ENCODE assay signal across 8 mouse cellular contexts in the genomic region with DNA sequence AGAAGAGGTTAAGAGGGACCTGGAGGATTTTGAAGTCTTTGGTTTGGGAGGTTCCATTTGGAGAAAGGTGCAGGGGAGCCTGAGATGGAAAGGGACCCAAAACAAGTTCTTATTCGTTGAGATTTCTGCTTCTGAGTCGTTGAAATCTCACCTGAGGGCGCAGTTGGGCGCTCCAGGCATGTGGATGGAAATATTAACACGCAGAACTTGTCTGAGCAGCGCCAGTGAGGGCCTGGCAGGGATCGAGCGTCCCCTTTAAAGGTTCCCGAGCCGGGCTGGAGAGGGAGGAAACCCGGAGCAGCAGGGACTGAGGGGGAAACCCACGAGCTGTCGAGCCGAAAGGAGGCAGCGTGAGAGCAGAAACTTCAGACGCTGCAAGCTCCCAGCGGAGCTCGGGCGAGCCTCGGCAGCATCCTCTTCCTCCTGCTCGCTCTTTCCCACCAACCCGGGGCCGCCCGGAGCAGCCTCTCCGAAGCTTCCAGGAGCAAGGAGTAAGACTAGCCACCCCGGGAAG.
DNase-seq lines count a peak whose midpoint lies in the region; ATAC-seq and TF ChIP-seq lines count a peak whose summit lies in the region.

No protein-coding gene starts in this region.

- peak; percentile 85 to 94 for DNase-seq in adrenal gland, adult (ENCODE audit: inconsistent age in 2 of 2, low spot score in 1 of 2)
- peak; percentile 69 for DNase-seq in gastrocnemius, adult 2 months
- DNase-seq in left cerebral cortex, adult 2 months (ENCODE audit: extremely low spot score in 1 of 2, low spot score in 2 of 2): peak; percentile 72 to 74
- peak; percentile 49 for DNase-seq in lung, postnatal 25 days (ENCODE audit: low spot score)
- DNase-seq in right cerebral cortex, postnatal 14 days: peak; percentile 66
- no peak for DNase-seq in B cell, adult 2 months

- TF ChIP-seq CTCF in gastrocnemius, adult 2 months (IDR thresholded peaks at IDR 0.05): no peak
- TF ChIP-seq CTCF in left cerebral cortex, adult 2 months (IDR thresholded peaks at IDR 0.05): no peak

- WGBS in hindbrain, embryonic 15.5 days: under 1% methylated on average over 26 of the region's 26 CpGs

- no peaks in the 10 kb centered on the region for H3K36me3 ChIP-seq in hindbrain, embryonic 15.5 days

- peaks cover 24% of the 10 kb centered on the region for H3K4me1 ChIP-seq in hindbrain, embryonic 15.5 days (replicated peaks)

- peak overlapping the region; percentile 71 for H3K9ac ChIP-seq in hindbrain, embryonic 15.5 days

- no peaks in the 10 kb centered on the region for H3K27me3 ChIP-seq in hindbrain, embryonic 15.5 days

- no peaks in the 10 kb centered on the region for H3K9me3 ChIP-seq in hindbrain, embryonic 15.5 days

- intact Hi-C loops in gastrocnemius, adult 2 months (cut with DNase I): loop anchor here (5.0 kb wide), 1 partner anchor 314 kb away; no protein-coding TSS in a partner anchor
- intact Hi-C loops in left cerebral cortex, adult 2 months (cut with DNase I): loop anchor here (5.0 kb wide), 1 partner anchor 314 kb away; no protein-coding TSS in a partner anchor

- H3K4me2 ChIP-seq in hindbrain, embryonic 15.5 days: peak overlapping the region; percentile 92

- H3K27ac ChIP-seq in gastrocnemius, adult 2 months: peak overlapping the region; percentile 83
- H3K27ac ChIP-seq in hindbrain, embryonic 15.5 days (replicated peaks): peak overlapping the region; percentile 84
- H3K27ac ChIP-seq in left cerebral cortex, adult 2 months: peak overlapping the region; percentile 92

- peak overlapping the region; percentile 72 for H3K4me3 ChIP-seq in gastrocnemius, adult 2 months
- peak overlapping the region; percentile 94 for H3K4me3 ChIP-seq in hindbrain, embryonic 15.5 days
- H3K4me3 ChIP-seq in left cerebral cortex, adult 2 months: peak overlapping the region; percentile 84

- peak; percentile 12; the same call in 1 of the 2 replicates for ATAC-seq in common myeloid progenitor, adult 5-6 weeks (replicated peaks; ENCODE audit: low read depth, poor library complexity, severe bottlenecking)
- peak; percentile 90 for ATAC-seq in hindbrain, embryonic 15.5 days (ENCODE audit: low FRiP score, low read depth)

Comparison
In these comparisons a context has a peak if more than half of its experiments do, and no peak if none do; other contexts are left out.
1. DNase-seq: peak in adrenal gland, adult (2 of 2), gastrocnemius, adult 2 months (single experiment), left cerebral cortex, adult 2 months (2 of 2), lung, postnatal 25 days (single experiment) and right cerebral cortex, postnatal 14 days (single experiment); none in B cell, adult 2 months (0 of 2).
2. Peak in every context shown above with its lines, with median percentiles within 50 percentile points of each other: H3K27ac ChIP-seq and H3K4me3 ChIP-seq.